Mouse (Mus musculus) gastrocnemius, postnatal 36 days (tissue): ENCODE measurements around the gene Pglyrp2. TPM values are rescaled to one million over a fixed set of nuclear protein-coding genes. Genes with fewer than 3 reads are reported as not detected.

Experiments used
- DNase-seq, 2 experiments: peaks; one replicate each; pipeline ENCODE4 v3.0.0; 2022
- intact Hi-C: fragments of 180-260 bp; cut with DNase I; formaldehyde crosslinking; loops from one replicate; pipeline ENCODE4 v1.15.1; 2025
- long read RNA-seq, 2 experiments: library from polyadenylated mRNA; stranded (forward); transcript quantifications; one replicate each; pipeline ENCODE4 v2.0.0; 2021
- total RNA-seq, 2 experiments: library from RNA; stranded (reverse); gene quantifications; 2 replicates each; pipeline ENCODE4 v1.2.3; 2021

The Pglyrp2 gene
- total RNA-seq = under 1 TPM in 1 of 2 experiments, not detected in 1; 0.08 TPM
- long read RNA-seq, experiment 1 = 0 reads
- long read RNA-seq, experiment 2 = 0 reads

GRCm38 (mm10) chr17:32424034-32424433, at the start of gene Pglyrp2:
Gene Pglyrp2 (minus strand): TSS chr17:32424167.
- intact Hi-C loops = no loop called here
- DNase-seq = no peak

GRCm38 (mm10) chr17:32472176-32472575, 48.2 kb upstream of the Pglyrp2 start:
- DNase-seq = no peak
- intact Hi-C loops = no loop called here

- DNase-seq = no peak
- intact Hi-C loops = no loop called here
These were observed 46.8 kb upstream of the Pglyrp2 start for GRCm38 (mm10) chr17:32470795-32471194.

- DNase-seq = no peak
- intact Hi-C loops = no loop called here
These were observed 44.5 kb upstream of the Pglyrp2 start for GRCm38 (mm10) chr17:32468494-32468893.

- intact Hi-C loops = no loop called here
- DNase-seq = no peak
These were observed 31.0 kb upstream of the Pglyrp2 start for GRCm38 (mm10) chr17:32454997-32455396.

GRCm38 (mm10) chr17:32454188-32454587, 30.2 kb upstream of the Pglyrp2 start:
- no peak for DNase-seq
- intact Hi-C loops = no loop called here

GRCm38 (mm10) chr17:32452482-32452881, 28.5 kb upstream of the Pglyrp2 start, which contains the start of gene Cyp4f39:
Gene Cyp4f39 (plus strand): TSS chr17:32452723.
- intact Hi-C loops = no loop called here
- no peak for DNase-seq

- intact Hi-C loops = no loop called here
- no peak for DNase-seq
These were observed 27.0 kb upstream of the Pglyrp2 start for GRCm38 (mm10) chr17:32450844-32451537.

- intact Hi-C loops = no loop called here
- DNase-seq = no peak
These were observed 25.1 kb upstream of the Pglyrp2 start for GRCm38 (mm10) chr17:32449042-32449441.

GRCm38 (mm10) chr17:32447195-32447594, 23.2 kb upstream of the Pglyrp2 start:
- no peak for DNase-seq
- intact Hi-C loops = no loop called here

- peak; percentile 15 to 41 for DNase-seq
- intact Hi-C loops = no loop called here
These were observed 21.0 kb upstream of the Pglyrp2 start for GRCm38 (mm10) chr17:32445016-32445415.

GRCm38 (mm10) chr17:32443245-32443644, 19.3 kb upstream of the Pglyrp2 start:
- DNase-seq = no peak
- intact Hi-C loops = no loop called here

GRCm38 (mm10) chr17:32437106-32437505, 13.1 kb upstream of the Pglyrp2 start:
- intact Hi-C loops = loop anchor here (10.0 kb wide), 1 partner anchor 212 kb away; no protein-coding TSS in a partner anchor
- no peak for DNase-seq

- DNase-seq = no peak
- intact Hi-C loops = loop anchor here (10.0 kb wide), 1 partner anchor 210 kb away; no protein-coding TSS in a partner anchor
These were observed 11.2 kb upstream of the Pglyrp2 start for GRCm38 (mm10) chr17:32435151-32435550.

- intact Hi-C loops = loop anchor here (5.0 to 10.0 kb wide), 2 partner anchors 87 to 210 kb away; no protein-coding TSS in a partner anchor
These were observed 10.4 kb upstream of the Pglyrp2 start for GRCm38 (mm10) chr17:32434324-32434723.

GRCm38 (mm10) chr17:32431972-32432371, 8.0 kb upstream of the Pglyrp2 start:
- intact Hi-C loops = loop anchor here (5.0 to 10.0 kb wide), 2 partner anchors 85 to 207 kb away; no protein-coding TSS in a partner anchor
- DNase-seq = no peak

More at GRCm38 (mm10) chr17:32434324-32434723, 10.4 kb upstream of the Pglyrp2 start:
- DNase-seq = no peak

GRCm38 (mm10) chr17:32426610-32427009, 2.6 kb upstream of the Pglyrp2 start:
- intact Hi-C loops = no loop called here
- no peak for DNase-seq

- intact Hi-C loops = no loop called here
- no peak for DNase-seq
These were observed 3.2 kb downstream of the Pglyrp2 start for GRCm38 (mm10) chr17:32420781-32421180.

- no peak for DNase-seq
- intact Hi-C loops = no loop called here
These were observed 4.0 kb downstream of the Pglyrp2 start for GRCm38 (mm10) chr17:32419989-32420388.

- DNase-seq = no peak
- intact Hi-C loops = no loop called here
These were observed 7.2 kb downstream of the Pglyrp2 start for GRCm38 (mm10) chr17:32416771-32417170.

- intact Hi-C loops = no loop called here
- no peak for DNase-seq
These were observed 8.4 kb downstream of the Pglyrp2 start for GRCm38 (mm10) chr17:32415417-32416020.

- no peak for DNase-seq
These were observed 12.1 kb downstream of the Pglyrp2 start for GRCm38 (mm10) chr17:32411898-32412297.

More at GRCm38 (mm10) chr17:32411898-32412297, 12.1 kb downstream of the Pglyrp2 start:
- intact Hi-C loops = no loop called here
